Mouse (Mus musculus): Measurements from ENCODE around the gene Synm. TPM values are rescaled to one million over a fixed set of nuclear protein-coding genes. Genes with fewer than 3 reads are reported as not detected.

Gene Synm
- polyA plus RNA-seq, 1 experiment from 2014 or later, result 1.1 TPM

DNA sequence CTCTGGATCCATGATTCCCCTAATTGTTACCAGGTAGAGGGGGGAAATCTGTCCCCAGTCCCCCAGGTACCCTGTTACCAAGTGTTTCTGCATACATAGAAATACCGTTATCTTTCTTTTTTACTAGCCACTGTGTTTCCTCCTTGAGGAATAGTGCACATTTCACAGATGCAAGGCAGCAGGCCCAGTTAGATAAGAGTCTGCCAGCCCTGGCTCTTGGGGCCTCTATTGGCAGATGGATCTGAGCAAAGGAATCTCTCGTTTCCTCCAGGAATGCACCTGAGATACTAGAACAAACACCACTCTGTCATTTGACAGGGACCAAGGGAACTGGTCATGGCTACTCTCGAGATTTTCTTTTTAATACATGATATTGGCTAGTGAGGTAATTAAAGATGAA is 67.4 kb downstream of the Synm start:
- H3K27ac ChIP-seq, result no peak overlapping the region

DNA sequence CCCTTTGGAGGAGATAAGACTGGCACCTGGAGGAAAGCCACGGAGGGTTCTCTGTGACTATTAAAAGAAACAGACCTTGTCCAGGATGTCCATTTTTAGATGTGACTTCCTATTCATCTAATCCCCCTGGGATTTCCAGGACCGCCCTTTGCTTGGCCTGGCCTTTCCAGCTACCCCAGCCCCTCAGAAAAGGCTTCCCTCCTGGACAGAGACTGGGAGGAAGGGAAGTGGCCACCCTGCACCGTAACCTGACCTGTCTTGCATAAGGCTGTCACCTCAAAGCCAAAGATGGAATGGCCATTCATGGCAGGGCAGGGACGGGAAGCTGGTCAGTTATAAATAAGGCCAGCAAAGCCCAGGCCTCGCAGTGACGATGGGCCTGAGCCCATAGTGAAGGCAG is 68.5 kb downstream of the Synm start:
- Histone ChIP-seq H3K36me3 (replicated peaks) (peaks cover 10% of the 10 kb centered on the region; the same call in 1 of the 2 replicates), H3K4me1 (no peaks in the 10 kb centered on the region), H3K4me3 (replicated peaks) (no peak overlapping the region), H3K9ac (no peak overlapping the region), H3K27ac (no peak overlapping the region), H3K27me3 (no peaks in the 10 kb centered on the region), H3K4me2 (no peak overlapping the region), H3K9me3 (no peaks in the 10 kb centered on the region)
- WGBS, result 83% methylated on average over 6 of the region's 6 CpGs
- no peak for ATAC-seq (ENCODE audit: low FRiP score)

More for the DNA sequence above, 67.4 kb downstream of the Synm start:
- Histone ChIP-seq H3K4me1 (no peaks in the 10 kb centered on the region), H3K36me3 (replicated peaks) (peaks cover 10% of the 10 kb centered on the region; the same call in 1 of the 2 replicates), H3K4me2 (no peak overlapping the region), H3K9me3 (no peaks in the 10 kb centered on the region), H3K9ac (no peak overlapping the region), H3K27me3 (no peaks in the 10 kb centered on the region), H3K4me3 (replicated peaks) (no peak overlapping the region)
- ATAC-seq (ENCODE audit: low FRiP score), result no peak
- WGBS, result 89% methylated on average over 3 of the region's 3 CpGs

DNA sequence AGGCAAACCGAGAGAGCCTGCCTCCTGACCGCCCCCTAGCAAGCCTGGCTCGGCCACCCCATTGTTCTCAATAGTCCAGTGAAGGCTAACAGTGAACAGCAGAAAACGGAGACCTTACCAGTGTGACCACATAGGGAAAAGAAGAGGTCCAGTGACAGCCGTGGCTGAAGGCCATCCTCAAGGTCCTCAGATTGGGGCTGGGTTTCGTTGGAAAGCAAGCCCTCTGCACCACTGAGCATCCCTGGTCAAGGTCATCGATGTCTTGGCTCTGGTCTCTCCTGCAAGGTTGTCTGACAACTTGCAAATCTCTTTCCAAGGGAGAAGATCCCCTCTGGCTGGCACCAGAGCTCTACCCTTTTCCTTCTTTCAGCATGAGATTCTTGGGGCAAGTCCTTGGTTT is 69.7 kb downstream of the Synm start:
- Histone ChIP-seq H3K36me3 (replicated peaks) (peaks cover 20% of the 10 kb centered on the region), H3K27ac (no peak overlapping the region), H3K4me1 (no peaks in the 10 kb centered on the region), H3K4me2 (no peak overlapping the region), H3K27me3 (no peaks in the 10 kb centered on the region), H3K4me3 (replicated peaks) (no peak overlapping the region), H3K9ac (no peak overlapping the region), H3K9me3 (no peaks in the 10 kb centered on the region)
- ATAC-seq (ENCODE audit: low FRiP score), result no peak
- WGBS, result 80% methylated on average over 7 of the region's 7 CpGs

DNA sequence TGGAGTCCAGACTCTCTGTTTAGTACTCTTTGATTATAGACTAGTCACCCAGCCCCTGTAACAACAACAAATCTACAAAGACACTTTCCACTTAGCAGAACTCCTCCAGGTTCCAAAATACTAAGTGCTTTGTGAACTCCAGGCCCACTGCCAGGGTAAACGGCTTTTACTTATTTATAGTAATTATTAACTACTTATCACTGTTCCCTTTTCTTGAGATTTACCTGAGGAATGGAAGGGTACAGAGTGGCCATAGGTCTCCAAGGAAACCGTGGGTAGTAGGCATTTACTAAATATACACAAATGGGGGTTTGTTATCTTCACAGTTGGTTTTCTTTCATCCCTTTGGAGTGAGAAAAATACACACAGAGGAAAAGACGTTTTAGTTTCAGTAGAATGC is 71.3 kb downstream of the Synm start:
- Histone ChIP-seq H3K4me3 (replicated peaks) (no peak overlapping the region), H3K9ac (no peak overlapping the region), H3K4me1 (no peaks in the 10 kb centered on the region), H3K4me2 (no peak overlapping the region), H3K27me3 (no peaks in the 10 kb centered on the region), H3K9me3 (no peaks in the 10 kb centered on the region), H3K27ac (no peak overlapping the region), H3K36me3 (replicated peaks) (peaks cover 25% of the 10 kb centered on the region)
- 48% methylated on average over 3 of the region's 3 CpGs for WGBS
- no peak for ATAC-seq (ENCODE audit: low FRiP score)

DNA sequence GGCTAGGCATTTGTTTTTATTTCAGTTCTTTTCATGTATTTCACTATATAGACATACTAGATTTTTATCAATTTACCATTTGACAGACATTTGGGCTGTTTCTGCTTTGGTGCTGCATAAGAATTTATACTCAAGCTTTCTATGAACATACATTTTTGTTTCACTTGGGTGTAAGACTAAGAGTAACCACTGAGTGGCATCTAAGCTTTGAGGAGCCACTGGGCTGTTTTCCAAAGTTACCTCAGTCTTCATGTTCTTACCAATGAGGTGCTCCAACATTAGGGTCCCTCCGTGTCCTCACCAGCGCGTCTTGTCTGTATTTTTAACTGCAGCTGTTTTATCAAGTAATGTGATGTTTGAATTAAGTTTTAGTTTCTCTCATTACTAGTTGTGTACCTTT is 73.0 kb downstream of the Synm start:
- Histone ChIP-seq H3K36me3 (replicated peaks) (peaks cover 30% of the 10 kb centered on the region), H3K9ac (no peak overlapping the region), H3K4me2 (no peak overlapping the region), H3K27me3 (no peaks in the 10 kb centered on the region), H3K9me3 (no peaks in the 10 kb centered on the region), H3K27ac (no peak overlapping the region), H3K4me3 (replicated peaks) (no peak overlapping the region), H3K4me1 (no peaks in the 10 kb centered on the region)
- WGBS, result 95% methylated on average over 3 of the region's 3 CpGs
- no peak for ATAC-seq (ENCODE audit: low FRiP score)

DNA sequence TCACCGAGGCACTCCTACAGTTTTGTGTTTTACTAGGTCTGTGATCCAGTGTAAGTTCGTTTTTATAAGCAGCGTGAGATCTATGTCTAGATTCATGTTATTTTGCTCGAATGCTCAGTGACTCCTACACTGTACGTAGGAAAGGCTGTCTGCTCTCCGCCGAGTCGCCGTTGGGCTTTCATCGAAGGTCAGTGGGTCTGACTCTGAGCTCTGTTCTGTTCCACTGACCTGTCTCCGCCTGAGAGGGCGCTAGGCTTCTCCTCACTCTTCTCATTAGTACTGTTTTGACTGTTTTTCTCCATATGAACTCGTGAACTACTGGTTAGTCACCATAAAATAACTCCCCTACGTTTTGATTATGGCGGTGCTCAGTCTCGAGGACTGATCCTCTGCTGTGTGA is 76.5 kb downstream of the Synm start:
- no peak overlapping the region for H3K4me2 ChIP-seq
- no peak overlapping the region for H3K9ac ChIP-seq
- ATAC-seq (ENCODE audit: low FRiP score), result no peak
- H3K4me1 ChIP-seq, result no peaks in the 10 kb centered on the region
- no peaks in the 10 kb centered on the region for H3K27me3 ChIP-seq
- 90% methylated on average over 16 of the region's 16 CpGs for WGBS
- H3K9me3 ChIP-seq, result no peaks in the 10 kb centered on the region
- peaks cover 29% of the 10 kb centered on the region for H3K36me3 ChIP-seq (replicated peaks)
- H3K27ac ChIP-seq, result no peak overlapping the region
- H3K4me3 ChIP-seq (replicated peaks), result no peak overlapping the region

DNA sequence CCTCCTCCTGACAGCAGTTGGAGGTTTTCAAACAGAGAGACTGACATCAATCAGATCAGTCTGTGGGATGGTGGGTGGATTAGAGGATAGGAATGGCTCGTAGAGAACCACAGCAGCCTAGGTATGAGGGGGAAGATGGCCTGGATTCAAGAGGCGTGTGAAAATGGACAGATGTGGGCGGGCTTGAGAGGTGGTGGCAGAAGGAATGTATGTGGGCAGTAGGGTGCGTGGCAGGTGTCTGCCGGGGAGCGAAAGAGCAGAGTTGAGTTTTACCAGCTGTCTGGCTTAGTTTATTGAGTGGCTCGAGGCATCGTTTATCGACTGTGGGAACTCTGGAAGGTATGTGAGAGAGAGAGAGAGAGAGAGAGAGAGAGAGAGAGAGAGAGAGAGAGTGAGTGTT is 78.5 kb downstream of the Synm start:
- Histone ChIP-seq H3K36me3 (replicated peaks) (peaks cover 29% of the 10 kb centered on the region), H3K9ac (no peak overlapping the region)
- WGBS, result 95% methylated on average over 9 of the region's 9 CpGs

More for the DNA sequence above, 78.5 kb downstream of the Synm start:
- Histone ChIP-seq H3K9me3 (no peaks in the 10 kb centered on the region), H3K4me2 (no peak overlapping the region), H3K27ac (no peak overlapping the region), H3K4me1 (no peaks in the 10 kb centered on the region), H3K4me3 (replicated peaks) (no peak overlapping the region), H3K27me3 (no peaks in the 10 kb centered on the region)
- no peak for ATAC-seq (ENCODE audit: low FRiP score)

Small RNAs within 50 kb of the gene (microRNA-seq; reads per million reads assigned to microRNA genes)
- gene Gm23844, result not detected

Other genes with a start within 250 kb of the Synm start
- gene Lrrc28, start 114.5 kb downstream of the Synm start, polyA plus RNA-seq (2016; fragmentation: Nextera tagmentation; extraction: Ambion mirVana), result 28.7 and 30.0 TPM in 2 replicates
- 31.2 and 32.3 TPM in 2 replicates for gene Ttc23, start 112.3 kb downstream of the Synm start, polyA plus RNA-seq (2016; fragmentation: Nextera tagmentation; extraction: Ambion mirVana)
- gene Igf1r, start 193.1 kb upstream of the Synm start, polyA plus RNA-seq (2016; fragmentation: Nextera tagmentation; extraction: Ambion mirVana), result 29.0 and 36.1 TPM in 2 replicates

All from forebrain, embryonic 12.5 days (tissue).